Mouse (Mus musculus) gastrocnemius, adult 8-10 months (tissue): ENCODE results near the gene Vps13d. TPM values are rescaled to one million over a fixed set of nuclear protein-coding genes. Genes with fewer than 3 reads are reported as not detected.

Experiments used
- DNase-seq, 2 experiments: peaks; one replicate each; pipeline ENCODE4 v3.0.0; 2022; ENCODE audit warnings: low spot score in 2 of 2
- total RNA-seq, 4 experiments: library from RNA; stranded (reverse); gene quantifications; 2 replicates each; pipeline ENCODE4 v1.2.4; 2022

The Vps13d gene
- total RNA-seq, 4 experiments from 2014 or later: 32.5 to 42.0 (median 36.7) TPM

DNA sequence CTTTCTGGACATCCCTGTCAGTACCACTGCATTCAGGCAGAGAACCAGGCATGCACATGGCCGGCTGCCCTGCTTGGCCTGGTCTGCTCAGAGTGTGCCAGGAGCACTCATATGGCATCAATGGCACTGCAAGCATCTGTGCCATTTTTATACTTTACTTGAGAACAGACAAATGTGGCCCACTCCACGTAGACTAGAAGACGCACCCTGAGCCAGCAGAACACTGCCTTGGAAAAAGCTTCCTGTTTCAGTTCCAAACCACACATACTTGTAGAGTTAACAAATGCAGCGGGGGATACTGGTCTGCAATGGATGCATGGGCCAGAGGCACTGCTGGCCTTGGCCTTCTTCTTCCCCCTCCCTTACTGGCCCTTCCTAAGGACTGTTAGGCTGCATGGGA, 181.6 kb downstream of the Vps13d start:
- DNase-seq: peak; percentile 28 to 31

DNA sequence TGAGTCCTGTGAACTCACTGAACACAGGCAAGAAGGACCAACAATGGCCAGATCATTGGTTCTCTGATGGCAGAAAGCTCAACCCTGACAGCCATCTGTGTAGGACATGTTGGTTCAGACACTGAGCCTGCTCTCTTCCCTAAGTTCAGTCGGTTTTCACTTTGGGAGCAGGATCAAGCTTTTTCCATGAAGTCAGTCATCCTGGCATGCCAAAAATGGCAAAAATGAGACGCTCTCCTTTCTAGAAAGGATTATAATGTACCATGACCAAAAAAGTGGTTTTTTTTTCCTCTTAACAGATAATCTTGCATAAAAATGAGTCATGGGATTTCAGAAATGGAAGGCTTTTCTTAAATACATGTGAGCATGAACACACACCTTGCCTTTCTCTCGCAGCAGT, 183.6 kb downstream of the Vps13d start:
- no peak for DNase-seq

DNA sequence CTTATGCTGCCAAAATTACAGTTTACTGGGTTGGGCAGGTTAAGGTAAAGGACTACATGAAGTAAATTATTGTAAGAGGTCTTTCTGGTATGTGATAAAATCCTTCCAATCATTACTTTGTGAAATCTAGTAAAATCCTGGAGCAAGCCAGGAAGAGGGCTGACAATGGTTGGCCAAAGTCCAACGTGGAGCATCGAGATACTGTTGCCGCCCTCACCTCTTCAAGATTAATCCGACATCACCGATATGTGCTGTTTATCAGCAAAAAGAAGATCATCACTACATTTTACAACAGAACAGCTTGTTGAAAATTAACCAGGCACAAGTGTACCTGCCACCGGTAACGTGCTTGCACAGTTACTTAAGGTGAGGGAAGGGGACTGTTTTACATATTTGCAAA, 184.9 kb downstream of the Vps13d start:
- no peak for DNase-seq

DNA sequence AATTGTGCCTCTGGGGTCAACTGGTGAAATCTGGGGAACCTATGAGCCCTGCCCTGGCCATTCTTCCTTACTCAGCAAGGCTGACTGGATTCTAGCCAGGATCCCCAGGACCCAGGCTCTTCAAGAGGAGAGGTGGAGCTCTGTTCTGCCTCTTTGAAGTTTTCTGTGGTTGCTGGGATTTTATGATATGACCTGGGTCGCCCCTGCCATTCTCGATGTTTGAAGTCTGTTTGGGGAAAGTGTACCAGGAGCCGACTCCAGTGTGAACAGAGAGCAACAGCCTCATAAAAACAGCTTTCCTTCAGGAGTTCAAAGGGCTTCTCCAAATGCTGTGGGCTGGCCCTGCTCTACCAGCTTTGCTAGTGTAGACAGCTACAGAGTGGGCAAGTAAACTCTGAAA, 185.4 kb downstream of the Vps13d start:
- DNase-seq: no peak

DNA sequence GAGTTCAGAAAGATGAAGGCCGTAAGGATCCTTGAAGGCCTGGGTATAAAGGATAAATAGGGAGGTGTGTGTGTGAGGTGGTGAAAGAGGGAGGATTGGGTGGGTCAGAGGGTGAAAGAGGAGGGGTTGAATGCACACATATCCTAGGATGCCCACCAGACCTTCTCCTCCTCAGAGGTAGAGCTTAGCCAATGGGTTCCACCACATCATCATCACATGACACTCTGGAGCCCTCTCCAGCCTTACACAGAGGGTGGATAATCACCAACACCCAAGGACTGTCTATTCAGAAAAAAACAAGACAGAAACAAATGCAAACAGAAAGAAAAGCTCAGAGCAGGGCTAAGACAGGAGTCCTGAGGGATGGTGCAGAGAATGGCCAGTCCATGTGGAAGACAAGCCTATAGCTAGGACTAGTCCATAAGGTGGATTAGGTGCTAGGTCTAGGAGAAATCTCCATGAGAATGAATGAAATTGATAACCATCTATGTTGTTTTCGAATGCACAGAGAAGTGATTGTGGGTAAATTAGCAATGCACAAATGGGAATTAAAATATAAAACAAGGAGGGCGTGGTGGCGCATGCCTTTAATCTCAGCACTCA, 188.8 kb downstream of the Vps13d start:
- DNase-seq: no peak

DNA sequence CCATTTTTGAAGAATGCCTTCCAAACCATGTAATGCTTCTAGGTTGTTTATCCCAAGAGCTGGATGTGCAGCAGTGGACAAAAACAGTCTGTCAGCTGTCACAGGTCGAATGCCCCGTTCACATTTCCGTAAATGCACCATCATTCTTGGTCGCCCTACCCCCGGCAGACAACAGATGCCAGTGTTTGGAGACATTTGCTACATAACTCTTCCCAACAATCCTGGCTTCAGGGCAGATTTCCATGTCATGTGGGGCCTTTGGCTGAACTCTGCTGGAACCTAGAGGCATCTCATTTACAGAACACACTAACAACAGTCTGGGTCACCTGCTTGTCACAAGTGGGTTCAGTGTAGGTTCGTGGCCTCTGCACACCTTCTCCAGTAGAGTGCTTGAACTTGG, 190.6 kb downstream of the Vps13d start:
- DNase-seq: peak in 1 of 2 experiments; percentile 13

DNA sequence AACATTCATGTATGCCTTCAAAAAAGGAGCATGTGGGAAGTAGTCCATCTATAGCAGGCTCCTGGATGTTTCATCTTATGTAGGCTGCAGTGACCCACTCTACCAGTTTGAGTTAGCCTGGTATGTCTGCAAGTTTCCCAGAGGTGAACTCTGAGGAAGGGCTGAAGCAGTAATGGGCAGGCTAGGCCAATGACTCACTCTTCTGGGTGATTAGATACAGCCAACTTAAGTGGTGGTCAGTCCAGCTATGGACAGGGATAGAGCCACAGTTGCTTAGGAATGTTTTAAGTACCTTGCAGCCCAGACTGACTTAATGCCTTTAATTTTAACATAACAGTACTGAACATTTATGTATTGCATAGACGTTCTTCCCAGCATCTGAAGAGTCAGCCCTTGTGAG, 192.1 kb downstream of the Vps13d start:
- no peak for DNase-seq

DNA sequence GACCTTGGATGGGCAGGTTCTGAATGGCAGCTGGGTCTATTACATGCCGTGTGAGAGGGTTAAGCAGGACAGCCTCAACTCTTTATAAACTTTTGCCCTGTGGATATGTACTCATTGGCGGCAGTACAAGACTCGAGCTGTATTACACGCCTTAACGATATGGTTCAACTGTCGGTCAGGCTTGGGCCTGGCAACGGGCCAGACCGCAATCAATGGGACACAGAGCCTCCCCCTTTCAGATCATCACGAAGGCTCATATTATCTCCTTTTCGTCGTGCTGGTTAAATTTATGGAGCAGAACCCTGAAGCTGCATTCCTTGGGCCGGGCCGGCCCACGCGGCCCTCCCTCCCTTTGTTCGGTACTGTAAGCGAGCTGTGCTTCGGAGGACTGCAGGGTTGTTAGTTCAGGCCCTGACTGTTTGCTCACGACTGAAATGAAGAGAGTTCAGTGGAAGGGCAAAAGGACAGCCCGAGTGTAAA, 194.9 kb downstream of the Vps13d start:
- DNase-seq: peak; percentile 22 to 40

DNA sequence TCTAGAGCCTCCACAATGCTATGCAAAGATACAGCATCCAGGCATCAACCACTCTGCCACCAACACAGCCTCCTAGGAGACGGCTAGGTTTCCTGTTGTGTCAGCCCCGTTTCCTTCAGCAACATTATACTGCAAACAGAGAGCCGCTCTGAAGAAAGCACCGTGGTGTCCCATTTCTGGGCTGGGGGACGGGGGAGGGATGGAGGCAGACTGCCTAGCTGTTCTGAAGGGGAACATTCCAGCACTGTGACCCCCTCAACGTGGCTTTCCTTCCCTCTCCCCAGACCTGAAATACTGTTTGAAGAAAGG, 195.3 kb downstream of the Vps13d start:
- no peak for DNase-seq

DNA sequence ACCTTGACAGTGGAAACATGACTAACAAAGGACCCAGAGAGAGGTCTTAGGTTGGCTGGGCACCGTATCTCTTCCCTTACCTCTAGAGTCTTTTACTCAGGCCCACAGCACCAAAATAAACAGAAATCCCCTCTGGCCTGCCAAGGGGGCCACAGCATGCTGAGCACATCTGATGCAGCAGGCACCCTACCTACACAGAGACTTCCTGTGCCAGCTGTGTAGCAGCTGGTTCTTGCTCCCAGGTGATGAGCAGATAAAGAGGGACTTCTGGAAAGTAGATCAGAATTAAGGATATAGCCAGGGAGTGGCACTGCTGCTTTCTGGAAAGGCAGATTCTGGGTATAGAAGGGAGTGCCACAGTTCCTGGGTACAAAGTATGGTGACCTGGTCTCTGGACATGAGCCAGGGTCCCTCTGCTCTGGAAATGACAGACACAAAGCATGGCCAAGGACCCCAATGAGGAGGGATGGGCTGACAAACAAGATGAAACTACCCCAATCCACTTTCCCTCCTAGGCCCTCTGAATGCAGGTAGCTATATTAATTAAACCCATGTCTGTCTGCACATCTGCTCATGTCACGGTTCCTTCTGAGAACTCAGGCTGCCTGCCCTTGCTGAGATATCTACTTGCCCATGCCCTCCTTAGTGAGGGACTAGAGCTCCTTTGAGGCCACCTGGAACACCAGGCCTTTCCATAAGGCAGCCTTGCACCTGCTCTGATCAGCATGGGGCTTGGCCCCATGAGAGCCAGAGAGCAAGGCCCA, 195.8 kb downstream of the Vps13d start:
- no peak for DNase-seq

DNA sequence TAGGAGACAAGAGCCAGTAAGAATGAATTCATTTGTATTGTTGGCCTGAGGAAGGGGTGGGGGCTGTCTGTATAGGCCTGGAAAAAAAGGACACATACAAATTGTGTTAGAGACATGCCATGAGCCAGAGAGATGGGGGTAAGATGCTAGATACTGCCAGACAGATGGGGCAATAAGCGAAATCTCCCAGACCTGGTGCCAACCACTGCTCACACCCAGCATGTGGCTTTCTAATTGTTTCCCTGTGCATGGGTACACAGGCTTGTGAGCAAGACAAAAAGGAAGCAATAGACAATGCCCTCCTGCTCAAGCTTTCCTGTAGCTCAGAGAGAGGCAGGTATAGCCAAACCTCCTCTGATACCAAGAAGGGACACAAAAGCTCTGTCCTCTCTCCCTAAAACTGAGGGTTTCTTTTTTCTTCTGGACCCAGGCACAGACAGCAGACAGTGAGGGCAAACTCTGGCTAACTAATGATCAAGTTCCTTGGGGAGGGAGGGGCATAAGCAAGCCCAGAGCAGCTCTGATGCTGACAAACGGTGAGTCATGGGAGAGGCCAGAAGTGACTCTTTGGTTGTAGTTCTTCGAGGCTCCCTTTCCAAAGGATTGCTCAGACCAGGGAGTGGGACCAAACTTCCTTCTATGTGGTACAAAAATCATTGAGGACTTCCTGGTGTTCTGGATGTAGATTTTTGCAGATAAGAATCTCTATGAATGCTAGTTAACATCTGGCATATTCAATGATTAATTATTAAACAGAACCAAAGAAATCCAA, 196.7 kb downstream of the Vps13d start:
- no peak for DNase-seq

DNA sequence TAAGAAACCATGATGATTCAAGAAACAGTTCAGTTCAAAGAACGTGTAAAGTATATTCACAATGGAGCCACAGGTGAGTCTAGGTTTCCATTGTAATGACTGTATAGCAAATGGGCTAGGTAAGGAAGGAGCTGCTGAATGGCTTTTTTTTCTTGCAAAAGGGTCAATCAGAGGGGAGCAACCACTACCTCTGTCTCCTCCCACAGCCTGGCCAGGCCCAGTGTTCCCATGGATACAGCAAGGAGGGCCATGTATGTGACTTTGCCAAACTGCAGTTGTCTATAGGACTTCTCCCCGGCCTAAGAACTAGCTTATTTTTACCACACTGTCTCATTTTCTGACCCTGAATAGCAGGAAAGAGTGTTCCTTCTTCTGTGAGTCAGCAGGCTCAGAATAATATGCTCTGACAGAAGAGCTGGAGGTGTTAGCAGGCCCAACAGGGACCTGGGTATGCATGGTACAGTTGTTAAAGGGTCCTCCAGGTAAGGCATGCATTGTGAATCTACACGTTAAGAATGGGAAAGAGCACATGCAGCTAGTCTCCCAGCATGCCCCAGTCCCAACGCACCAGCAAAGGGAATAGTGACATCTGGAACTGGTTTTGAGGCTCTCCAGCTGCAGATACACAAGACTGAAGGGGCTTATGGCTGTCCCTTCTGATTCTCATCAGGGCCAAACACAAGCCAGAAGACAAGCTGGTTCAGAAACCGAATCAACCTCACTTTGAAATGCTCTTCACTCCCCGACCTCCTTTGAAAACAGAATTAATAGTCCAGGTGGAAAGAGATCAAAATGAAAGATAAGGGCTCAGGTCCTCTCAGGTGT, 197.6 kb downstream of the Vps13d start:
- no peak for DNase-seq

DNA sequence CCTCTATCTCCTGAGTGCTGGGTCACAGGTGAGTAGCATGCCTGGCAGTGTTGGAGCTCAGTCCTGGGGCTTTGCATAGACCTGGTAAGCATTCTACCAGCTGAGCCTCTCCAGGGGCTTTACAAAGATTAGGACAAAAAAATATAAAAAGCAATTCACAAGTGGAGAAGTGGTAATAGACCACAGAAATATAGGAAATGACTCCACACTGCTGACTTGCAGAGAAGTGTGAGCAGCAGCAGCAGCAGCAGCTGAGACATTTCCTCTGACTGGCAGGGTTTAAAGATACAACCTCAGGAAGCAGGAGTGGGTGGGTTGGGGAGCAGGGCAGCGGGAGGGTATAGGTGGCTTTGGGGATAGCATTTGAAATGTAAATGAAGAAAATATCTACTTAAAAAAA, 199.0 kb downstream of the Vps13d start:
- DNase-seq: no peak

DNA sequence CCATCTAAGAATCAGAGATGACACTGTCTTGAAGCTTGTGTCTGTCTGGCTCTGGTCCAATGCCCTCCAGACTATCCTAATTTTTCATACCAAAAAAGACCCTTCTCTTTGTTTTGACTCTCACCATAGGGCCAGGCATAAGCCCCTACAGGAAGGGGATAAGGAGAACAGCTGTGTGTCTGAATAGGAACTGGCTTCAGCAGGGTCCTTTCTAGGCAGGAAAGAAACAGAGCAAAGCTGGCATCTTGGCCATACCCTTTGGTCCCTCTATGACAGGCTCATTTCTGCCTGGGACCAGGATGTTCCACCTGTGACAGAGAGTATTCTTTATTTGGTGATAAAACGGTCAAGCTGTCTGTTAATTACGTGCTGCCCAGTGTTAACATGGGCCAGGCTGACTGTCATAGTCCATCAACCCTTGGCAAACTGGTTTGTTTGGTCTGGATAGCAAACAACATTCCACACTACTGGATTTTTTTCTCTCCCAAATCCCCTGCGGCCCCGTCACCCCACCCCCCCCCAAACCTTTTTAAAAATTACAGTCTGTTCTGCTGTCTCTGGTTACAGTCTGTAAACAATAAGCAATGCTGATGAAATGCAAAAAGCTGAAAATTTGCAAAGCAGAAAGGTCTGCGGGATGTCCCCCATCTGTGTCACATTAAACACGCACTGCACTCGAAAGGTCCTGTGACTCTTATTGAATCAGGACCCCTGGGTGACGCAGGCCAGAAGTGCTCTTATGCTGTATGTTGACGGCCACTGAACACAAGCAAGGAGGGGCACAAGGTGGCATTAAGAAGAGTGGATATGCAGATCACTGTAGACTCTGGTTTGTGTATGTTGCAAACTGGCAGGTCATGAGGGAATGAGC, 201.5 kb downstream of the Vps13d start:
- no peak for DNase-seq

DNA sequence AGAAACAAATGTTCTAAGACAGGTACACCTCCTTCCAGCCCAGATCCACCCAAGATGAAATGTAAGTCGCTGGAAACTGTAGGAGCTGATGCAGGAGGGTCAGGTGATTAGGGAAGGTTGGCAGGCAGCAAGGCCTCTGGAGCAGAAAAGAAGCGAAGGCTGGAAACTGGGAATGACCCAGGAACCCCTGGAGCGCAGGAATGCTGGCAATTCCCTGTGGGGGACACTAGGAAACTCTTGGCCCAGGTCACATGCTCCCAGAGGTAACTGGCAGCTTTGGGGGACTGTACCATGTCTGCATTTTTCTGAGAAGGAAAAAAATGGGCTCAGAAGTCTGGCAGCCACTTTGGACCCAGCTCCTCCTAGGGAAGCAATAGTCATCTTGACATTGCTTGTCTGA, 202.4 kb downstream of the Vps13d start:
- no peak for DNase-seq

DNA sequence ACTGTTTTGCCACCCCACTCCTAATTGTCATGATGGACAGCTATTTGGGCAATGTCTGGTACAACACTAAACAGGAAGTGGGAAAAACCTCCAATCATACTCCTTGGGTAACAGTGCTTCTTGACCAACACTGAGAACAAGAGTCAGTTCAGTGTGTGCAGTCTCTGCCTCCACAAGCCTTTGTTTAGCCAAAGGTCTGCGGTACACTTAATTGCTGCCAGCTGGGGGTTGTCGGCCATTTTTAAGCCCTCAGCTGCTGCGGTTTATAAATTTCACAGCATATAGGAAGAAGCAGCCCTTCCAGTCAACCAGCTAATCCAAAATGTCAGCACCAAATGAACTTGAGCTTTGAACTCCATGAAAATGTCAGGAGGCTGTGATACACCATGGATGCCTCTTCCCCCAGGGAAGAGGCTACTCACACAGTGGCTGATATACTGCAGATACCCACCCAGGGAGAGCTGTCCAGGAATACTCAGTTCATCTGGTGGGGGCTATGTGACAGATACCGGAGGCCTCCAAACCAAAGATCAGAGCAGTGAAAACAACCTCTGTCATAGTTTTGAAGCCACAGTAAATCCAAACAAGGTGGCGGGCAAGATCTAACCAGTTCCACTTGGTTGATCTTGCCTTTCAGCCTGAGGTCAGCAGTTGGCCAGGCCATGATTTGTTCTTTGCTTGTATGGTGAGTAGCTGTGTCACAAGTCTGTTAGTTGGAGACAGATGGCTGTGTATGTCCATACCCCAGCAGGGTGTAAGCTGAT, 206.2 kb downstream of the Vps13d start:
- DNase-seq: no peak

DNA sequence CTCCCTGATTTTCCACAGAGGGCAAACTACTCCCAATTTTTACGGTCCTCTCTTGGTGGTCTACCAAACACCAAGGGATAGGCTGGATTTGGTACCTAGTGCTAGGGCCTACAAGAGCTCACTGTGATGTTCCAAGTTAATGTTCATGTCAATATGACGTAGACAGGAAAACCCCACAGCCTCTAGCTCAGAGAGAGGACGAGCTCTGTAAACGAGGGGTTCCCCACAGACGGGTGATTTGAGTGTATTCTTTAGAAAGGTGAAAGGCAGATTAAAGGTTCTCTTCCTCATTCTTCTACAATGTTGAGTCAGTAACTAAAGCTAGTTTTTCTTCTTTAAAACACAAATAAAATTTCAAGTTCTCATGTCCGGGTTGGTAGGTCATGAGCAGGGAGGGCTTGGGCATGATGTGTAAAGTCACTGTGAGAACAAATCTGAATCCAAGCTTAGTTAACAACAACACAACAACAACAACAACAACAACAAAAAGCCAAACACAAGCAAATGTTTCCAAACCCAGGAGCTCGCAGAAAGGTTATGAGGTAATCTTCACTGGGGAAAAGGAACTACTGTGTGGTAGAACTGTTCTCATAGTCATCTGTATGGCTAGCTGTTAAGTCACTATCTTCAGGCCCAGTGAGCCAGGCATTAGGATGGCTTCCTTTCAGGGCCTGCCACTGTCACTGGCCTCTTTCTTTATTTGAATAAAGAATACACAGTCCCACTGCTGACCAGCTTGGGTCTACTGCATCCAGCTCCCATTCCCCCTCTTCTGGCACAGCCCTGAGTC, 208.6 kb downstream of the Vps13d start:
- no peak for DNase-seq

DNA sequence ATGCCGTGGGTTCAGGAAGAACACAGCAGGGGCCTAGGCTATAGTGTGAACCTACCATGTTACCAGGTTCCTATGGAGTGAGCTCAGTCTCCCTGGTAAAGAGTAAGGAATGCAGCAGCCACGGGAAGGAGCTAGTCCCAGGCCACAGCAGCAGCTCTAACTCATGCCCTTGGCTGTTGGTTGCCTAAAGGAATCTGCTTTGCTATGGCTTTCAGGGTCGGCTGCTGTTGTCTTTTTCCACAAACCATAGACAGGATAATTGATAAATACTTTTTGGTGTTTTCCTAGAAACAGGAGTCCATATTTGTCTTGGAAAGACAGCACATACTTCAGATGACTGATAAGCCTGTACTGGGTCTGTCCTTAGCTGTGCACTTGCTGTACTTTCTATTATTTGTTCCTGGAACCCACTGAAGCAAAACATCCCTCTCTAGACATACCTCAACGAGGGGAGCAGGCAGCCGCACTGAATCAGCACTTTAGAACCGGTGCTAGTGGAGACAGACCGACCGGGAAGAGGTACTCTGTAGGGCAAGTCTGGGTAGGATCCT, 210.9 kb downstream of the Vps13d start:
- no peak for DNase-seq

DNA sequence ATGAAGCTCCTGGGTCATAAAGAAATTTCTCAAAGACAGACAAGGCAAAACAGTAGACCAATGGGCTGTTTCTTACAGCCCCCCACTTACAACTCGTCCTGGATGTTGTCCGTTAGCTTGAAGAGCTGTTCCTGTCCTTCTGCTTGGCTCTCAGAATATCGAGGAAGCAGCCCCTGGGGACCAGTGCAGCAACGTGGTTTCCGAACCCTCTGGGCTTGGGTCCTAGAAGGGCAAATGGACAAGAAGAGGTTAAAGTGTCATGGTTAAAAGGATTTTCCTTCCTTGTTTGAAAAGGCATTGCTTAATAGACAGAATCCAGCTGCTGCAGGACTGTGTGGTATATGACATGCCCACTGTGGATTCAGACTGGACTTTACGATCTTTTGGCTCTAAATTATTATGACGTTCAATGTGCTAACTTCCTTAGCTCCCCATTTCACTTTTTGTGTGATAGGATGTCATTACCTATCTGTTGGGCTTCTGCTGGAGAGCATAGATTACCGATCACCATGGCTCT, 211.5 kb downstream of the Vps13d start:
- DNase-seq: no peak
